Comparison of ENCODE assay signal across 7 mouse cellular contexts in genomic region chr16:46009717-46010116, GRCm38 (mm10). TPM values are rescaled to one million over a fixed set of nuclear protein-coding genes. Genes with fewer than 3 reads are reported as not detected.
A peak's percentile ranks its signal among the peaks of the same experiment; 100 is the strongest.
DNase-seq lines count a peak whose midpoint lies in the region; ATAC-seq lines count a peak whose summit lies in the region.

No protein-coding gene starts in this region.

- no peak; the same call in 1 of the 2 replicates for ATAC-seq in neural tube, embryonic 11.5 days (ENCODE audit: insufficient read depth, low FRiP score, low TSS enrichment)
- peak; percentile 6; the same call in 1 of the 2 replicates for ATAC-seq in heart, embryonic 16.5 days (replicated peaks; ENCODE audit: extremely low read depth, insufficient read depth, low FRiP score)

- peaks cover 5% of the 10 kb centered on the region; the same call in 1 of the 2 replicates for H3K4me1 ChIP-seq in neural tube, embryonic 11.5 days (ENCODE audit: control insufficient read depth, insufficient read depth, low read length)
- peaks cover 4% of the 10 kb centered on the region for H3K4me1 ChIP-seq in heart, embryonic 16.5 days (ENCODE audit: control insufficient read depth, insufficient read depth, low read length)
- H3K4me1 ChIP-seq in midbrain, embryonic 10.5 days = peaks cover 19% of the 10 kb centered on the region

- H3K27ac ChIP-seq in neural tube, embryonic 11.5 days (ENCODE audit: low read depth, low read length) = no peak overlapping the region
- peak overlapping the region; percentile 21; the same call in 1 of the 2 replicates for H3K27ac ChIP-seq in heart, embryonic 16.5 days (ENCODE audit: low read length)
- peak overlapping the region; percentile 86 for H3K27ac ChIP-seq in midbrain, embryonic 10.5 days (replicated peaks)

- no peaks in the 10 kb centered on the region for H3K9me3 ChIP-seq in neural tube, embryonic 11.5 days (ENCODE audit: control insufficient read depth, low read length)
- no peaks in the 10 kb centered on the region for H3K9me3 ChIP-seq in heart, embryonic 16.5 days (replicated peaks; ENCODE audit: control insufficient read depth, low read length)
- H3K9me3 ChIP-seq in midbrain, embryonic 10.5 days (replicated peaks) = no peaks in the 10 kb centered on the region

- peak overlapping the region; percentile 54 for H3K4me3 ChIP-seq in neural tube, embryonic 11.5 days (ENCODE audit: low read depth, low read length)
- peak overlapping the region; percentile 84 for H3K4me3 ChIP-seq in heart, embryonic 16.5 days (ENCODE audit: low read length)
- peak overlapping the region; percentile 75 for H3K4me3 ChIP-seq in midbrain, embryonic 10.5 days

- peak overlapping the region; percentile 89 for H3K4me2 ChIP-seq in neural tube, embryonic 11.5 days (ENCODE audit: low read depth)
- peak overlapping the region; percentile 99 for H3K4me2 ChIP-seq in heart, embryonic 16.5 days (ENCODE audit: low read depth, low read length)

- H3K9ac ChIP-seq in neural tube, embryonic 11.5 days (ENCODE audit: low read length) = peak overlapping the region; percentile 51
- H3K9ac ChIP-seq in heart, embryonic 16.5 days (ENCODE audit: low read length) = peak overlapping the region; percentile 84

- no peaks in the 10 kb centered on the region for H3K36me3 ChIP-seq in neural tube, embryonic 11.5 days (ENCODE audit: control insufficient read depth, insufficient read depth, low read length)
- H3K36me3 ChIP-seq in heart, embryonic 16.5 days (ENCODE audit: control insufficient read depth, insufficient read depth) = no peaks in the 10 kb centered on the region
- H3K36me3 ChIP-seq in midbrain, embryonic 10.5 days = no peaks in the 10 kb centered on the region

- H3K27me3 ChIP-seq in neural tube, embryonic 11.5 days (ENCODE audit: control insufficient read depth, insufficient read depth, low read length) = no peaks in the 10 kb centered on the region
- H3K27me3 ChIP-seq in heart, embryonic 16.5 days (ENCODE audit: control insufficient read depth, insufficient read depth, low read length) = no peaks in the 10 kb centered on the region
- peaks cover 8% of the 10 kb centered on the region for H3K27me3 ChIP-seq in midbrain, embryonic 10.5 days (ENCODE audit: low read depth, poor library complexity, severe bottlenecking)

- no peak for DNase-seq in neural tube, embryonic 11.5 days (ENCODE audit: low spot score)
- no peak for DNase-seq in neural tube, embryonic 10.5 days (ENCODE audit: extremely low spot score, low spot score)
- DNase-seq in cerebellum, postnatal 10 days = peak; percentile 76 to 79
- no peak for DNase-seq in midbrain, embryonic 10.5 days (ENCODE audit: low spot score)
- DNase-seq in thymus, postnatal 0 days (ENCODE audit: low spot score) = no peak
- no peak for DNase-seq in spleen, adult 12 weeks (ENCODE audit: low spot score)

- WGBS in neural tube, embryonic 11.5 days = under 1% methylated on average over 13 of the region's 13 CpGs
- 2% methylated on average over 13 of the region's 13 CpGs for WGBS in heart, embryonic 16.5 days
- 2% methylated on average over 13 of the region's 13 CpGs for WGBS in midbrain, embryonic 10.5 days

RNA-seq across cellular contexts. Expression of gene Plcxd2, which starts 0.3 kb away (rescaled TPM):
- polyA plus RNA-seq in neural tube, embryonic 11.5 days (2014; fragmentation: Nextera tagmentation; extraction: Ambion mirVana) = 3.9 and 5.1 TPM in 2 replicates
- 0.69 and 0.92 TPM in 2 replicates for polyA plus RNA-seq in heart, embryonic 16.5 days (2015; fragmentation: Nextera tagmentation; extraction: Ambion mirVana)
- 2.0 and 3.9 TPM in 2 replicates for polyA plus RNA-seq in midbrain, embryonic 10.5 days (2016; fragmentation: Nextera tagmentation; extraction: Ambion mirVana)
- 7.4 and 7.5 TPM in 2 replicates for polyA plus RNA-seq in thymus, postnatal 0 days (2015; fragmentation: Nextera tagmentation; extraction: Ambion mirVana)

RNA-seq across cellular contexts. Expression of gene Phldb2, which starts 56.3 kb away (rescaled TPM):
- polyA plus RNA-seq in neural tube, embryonic 11.5 days (2014; fragmentation: Nextera tagmentation; extraction: Ambion mirVana) = 31.4 and 32.6 TPM in 2 replicates
- 38.3 and 44.9 TPM in 2 replicates for polyA plus RNA-seq in heart, embryonic 16.5 days (2015; fragmentation: Nextera tagmentation; extraction: Ambion mirVana)
- 31.4 and 33.4 TPM in 2 replicates for polyA plus RNA-seq in midbrain, embryonic 10.5 days (2016; fragmentation: Nextera tagmentation; extraction: Ambion mirVana)
- polyA plus RNA-seq in thymus, postnatal 0 days (2015; fragmentation: Nextera tagmentation; extraction: Ambion mirVana) = 2.2 and 2.6 TPM in 2 replicates

Comparison
In these comparisons a context has a peak if more than half of its experiments do, and no peak if none do; other contexts are left out.
1. DNase-seq: peak in cerebellum, postnatal 10 days (2 of 2); none in neural tube, embryonic 11.5 days (single experiment), neural tube, embryonic 10.5 days (single experiment), midbrain, embryonic 10.5 days (single experiment), thymus, postnatal 0 days (single experiment) and spleen, adult 12 weeks (single experiment).
2. Peak in every context shown above with its lines, with median percentiles within 50 percentile points of each other: H3K4me3 ChIP-seq.